Mouse (Mus musculus): ENCODE results near the gene Nr5a1.

DNA sequence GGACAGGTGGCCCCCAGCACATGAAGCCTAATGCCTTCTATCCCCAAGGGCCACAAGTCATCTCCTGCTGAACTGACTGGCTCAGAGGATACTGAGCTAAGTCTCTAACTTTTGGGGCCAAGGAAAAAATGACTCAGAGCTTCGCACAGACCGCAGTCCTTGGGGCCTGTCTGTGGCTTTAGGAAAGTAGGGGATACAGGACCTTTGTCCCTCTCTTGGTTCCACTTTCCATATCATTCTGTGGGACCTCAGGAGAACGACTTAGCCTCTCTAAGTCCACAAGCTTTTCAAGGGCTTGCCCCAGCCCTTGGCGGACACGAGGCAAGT is 61.1 kb downstream of the Nr5a1 start:
- TF ChIP-seq CTCF (IDR thresholded peaks at IDR 0.05; ENCODE audit: low read depth): no peak
- TF ChIP-seq EP300 (IDR thresholded peaks at IDR 0.05; ENCODE audit: low read depth): no peak
